Mouse (Mus musculus) embryo, embryonic 9.5 days (tissue): ENCODE results near the gene Pld2.

Experiments used
- DNase-seq: peaks from one replicate; pipeline ENCODE4 v3.0.0-alpha.2; 2017; ENCODE audit errors: extremely low spot score

The Pld2 gene

DNA sequence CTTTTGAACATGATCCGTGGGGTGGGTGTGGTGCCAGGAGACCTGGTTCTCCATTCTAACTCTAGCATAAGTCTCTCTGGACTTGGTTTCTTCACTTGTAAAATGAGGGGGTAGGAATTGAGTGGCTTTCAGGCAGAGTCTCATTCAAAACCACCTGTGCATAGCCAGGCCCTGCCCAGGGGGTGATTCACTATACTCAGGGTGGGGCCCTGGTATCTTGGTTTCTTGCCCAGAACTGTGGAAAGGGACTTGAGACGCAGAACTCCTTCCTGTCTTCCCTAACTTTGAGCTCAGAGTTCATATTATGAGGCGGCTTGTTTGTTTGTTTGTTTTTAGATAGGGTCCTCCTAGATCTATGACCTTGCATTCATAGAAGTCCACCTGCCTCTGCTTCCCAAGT is 37.3 kb downstream of the Pld2 start:
- no peak for DNase-seq

DNA sequence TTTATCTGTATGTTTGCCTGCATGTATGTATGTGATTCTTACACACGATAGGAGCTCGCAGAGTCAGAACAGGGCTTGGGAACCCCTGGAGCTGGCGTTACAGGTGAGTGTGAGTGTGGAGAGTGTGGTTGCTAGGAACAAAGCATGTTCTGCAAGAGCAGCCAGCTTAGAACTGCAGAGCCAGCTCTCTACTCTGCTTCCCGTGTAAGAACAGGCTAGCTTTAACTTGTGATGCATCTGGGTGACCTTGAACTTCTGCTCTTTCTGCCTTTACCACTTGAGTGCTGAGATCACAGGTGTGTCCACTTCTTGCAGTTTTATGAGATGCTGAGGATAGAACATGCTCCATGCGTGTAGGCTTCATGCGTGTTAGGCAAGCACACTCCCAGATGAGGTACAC is 39.1 kb downstream of the Pld2 start:
- no peak for DNase-seq

DNA sequence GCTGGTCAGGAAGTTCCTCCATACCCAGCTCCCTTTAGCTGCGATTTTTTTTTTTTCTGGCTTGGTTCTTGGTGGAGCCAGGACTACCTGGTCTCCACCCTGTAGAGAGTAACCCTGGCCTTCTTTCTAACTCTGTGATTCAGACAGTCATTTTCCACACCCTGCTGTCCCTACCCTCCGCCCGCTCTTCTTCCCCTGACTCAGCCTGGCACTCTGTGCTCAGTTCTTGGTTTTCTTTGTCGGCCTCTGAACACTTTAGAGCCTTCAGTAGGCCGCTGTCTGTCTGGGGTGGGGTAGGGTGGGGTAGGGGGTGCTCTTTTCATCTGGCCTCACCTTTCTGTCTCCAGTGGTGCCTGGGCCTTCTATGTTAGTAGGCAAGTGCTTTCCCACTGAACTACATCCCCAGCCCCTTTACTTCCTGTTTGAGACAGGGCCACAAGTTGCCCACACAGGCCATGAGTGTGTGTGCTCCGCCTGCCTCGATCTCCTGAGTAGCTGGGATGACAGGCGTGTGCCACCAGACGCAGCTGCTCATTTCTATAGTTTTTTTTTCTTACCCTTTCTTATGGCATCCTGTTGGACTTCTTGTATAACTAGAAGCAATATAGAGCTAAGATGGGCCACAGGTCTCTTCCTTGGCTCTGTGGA is 40.0 kb downstream of the Pld2 start:
- DNase-seq = no peak

DNA sequence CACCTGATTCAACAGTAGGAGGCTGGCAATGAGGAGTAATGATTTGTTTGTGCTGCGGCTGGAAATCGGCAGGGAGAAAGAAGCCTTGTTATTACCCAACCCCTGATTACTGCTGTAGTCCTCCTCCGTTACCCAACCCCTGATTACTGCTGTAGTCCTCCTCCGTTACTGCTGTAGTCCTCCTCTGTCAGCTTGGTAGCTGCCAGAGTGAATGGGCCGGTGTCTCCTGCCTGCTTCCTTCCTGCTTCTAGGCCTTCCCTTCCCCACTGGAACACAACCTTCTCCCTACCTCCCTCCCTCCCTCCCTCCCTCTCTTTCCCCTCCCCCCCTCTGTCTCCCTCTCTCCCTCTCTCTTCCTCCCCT is 40.5 kb downstream of the Pld2 start:
- no peak for DNase-seq

DNA sequence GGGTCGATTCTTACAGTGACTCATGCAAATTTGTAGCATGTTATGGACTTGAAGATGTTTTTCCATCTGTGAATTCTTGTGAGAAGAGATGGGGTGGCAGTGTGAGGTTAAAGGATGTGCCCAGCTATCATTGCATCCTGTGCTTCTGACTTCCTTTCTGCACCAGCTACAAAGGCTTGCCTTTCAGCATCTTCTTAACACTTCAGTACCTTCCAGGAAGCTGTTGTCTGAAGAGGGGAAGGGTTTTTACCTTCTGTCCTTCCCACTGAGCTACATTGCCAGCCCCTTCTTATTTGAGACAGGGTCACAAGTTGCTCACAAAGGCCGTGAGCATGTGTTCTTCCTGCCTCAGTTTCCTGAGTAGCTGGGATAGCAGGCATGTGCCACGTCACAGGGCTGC is 41.1 kb downstream of the Pld2 start:
- no peak for DNase-seq

DNA sequence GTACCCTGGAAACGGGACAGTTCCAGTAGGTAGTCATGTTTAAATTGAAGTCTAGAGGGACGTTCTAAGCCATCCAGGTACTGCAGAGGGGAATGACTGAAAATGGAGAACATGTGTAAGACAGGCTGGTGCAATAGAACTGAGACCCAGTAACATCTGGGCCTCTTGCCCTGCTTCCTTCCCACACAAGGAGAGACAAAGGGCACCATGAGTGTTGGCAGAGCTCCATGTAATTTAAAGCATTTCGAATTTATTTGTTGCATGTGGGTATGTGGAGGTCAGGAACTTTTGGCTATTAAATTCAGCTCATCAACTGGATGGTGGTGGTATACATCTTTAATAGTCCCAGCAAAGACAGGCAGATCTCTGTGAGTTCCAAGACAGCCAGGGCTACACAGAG is 42.3 kb downstream of the Pld2 start:
- no peak for DNase-seq

DNA sequence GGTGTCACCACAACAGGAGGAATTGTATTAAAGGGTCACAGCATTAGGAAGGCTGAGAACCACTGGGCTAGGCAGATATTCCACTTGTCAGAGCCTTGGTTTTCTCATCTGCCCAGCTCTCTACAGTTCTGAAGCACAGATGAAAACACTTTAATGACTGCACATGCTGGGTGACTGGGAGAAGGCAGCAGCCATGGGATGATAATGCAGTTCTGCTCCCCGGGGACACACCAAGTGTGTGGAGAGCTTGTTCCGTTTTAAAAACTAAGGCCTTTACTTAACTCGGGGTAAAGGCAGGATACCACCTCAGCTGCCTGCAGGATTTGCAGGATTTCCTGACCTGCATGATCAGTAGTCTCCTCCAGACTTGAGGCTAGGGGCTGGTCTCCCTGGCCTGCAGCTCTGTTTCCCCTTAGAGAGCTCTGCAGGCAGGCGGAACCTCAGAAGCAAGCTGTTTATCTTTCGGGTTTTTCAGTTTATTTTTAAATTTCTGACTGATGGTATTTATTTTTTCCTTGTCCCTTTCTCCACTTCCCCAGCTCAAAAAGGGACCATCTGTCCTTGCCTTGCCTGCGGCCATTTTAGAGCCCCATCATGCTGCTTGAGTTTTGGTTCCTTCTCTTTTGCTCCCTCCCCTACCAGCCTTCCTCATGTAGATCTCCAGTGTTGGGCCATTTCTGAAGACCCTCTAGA is 43.3 kb downstream of the Pld2 start:
- DNase-seq = no peak

DNA sequence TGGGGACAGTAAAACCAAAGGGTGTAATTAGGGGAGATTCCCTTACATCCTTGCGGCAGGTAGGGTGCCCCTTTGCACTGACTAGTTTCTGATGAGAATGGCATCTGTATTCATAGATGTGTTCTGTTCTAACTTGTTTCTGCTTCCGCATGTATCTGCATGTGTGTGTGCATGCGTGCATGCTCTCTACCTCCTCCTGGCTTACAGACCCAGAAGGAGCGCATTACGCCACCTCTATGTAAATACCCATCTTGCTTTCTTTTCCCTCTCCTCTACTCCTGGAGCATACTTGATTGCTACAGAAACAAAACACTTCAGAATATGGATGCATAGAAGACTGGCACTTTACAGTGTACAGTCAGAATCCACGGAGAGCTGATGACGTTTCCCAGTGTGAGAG is 43.9 kb downstream of the Pld2 start:
- DNase-seq = no peak

DNA sequence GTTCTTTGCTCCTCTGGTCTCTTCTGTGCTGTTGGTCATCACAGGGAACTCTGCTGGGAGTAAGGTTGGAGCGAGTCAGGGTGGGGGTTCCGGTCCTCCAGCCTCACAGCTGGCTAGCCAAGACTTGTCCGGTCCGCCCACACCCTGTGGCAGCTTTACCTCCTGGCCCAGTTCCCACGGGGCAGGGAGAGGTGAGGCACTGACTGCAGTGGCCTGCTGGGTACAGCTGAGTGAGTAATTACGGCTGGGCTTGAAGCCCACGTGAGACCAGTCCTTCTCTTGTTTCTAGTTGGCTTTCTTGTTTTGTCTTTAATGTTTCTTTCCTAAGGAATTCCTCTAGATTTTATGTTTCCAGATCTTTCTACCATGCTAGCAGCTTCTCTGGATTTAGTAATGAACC is 45.6 kb downstream of the Pld2 start:
- DNase-seq = no peak

DNA sequence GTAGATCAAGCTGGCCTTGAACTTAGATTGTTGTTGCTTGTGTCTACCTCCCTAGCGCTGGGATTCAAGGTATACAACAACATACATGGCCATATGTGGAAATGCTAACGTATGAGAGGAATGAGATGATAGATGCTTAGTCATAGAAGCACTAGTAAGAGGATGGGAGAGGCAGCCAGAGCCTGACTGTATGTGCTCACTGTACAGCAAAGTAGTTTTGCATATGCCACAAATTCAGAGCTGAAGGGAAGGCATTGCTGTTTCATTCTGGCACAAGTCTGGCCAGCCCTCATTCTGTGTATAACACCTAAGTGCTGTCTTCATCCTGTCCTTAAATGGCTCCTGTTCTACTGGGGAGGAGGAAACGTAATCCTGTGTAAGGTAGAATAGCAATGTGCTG is 46.4 kb downstream of the Pld2 start:
- DNase-seq = no peak

DNA sequence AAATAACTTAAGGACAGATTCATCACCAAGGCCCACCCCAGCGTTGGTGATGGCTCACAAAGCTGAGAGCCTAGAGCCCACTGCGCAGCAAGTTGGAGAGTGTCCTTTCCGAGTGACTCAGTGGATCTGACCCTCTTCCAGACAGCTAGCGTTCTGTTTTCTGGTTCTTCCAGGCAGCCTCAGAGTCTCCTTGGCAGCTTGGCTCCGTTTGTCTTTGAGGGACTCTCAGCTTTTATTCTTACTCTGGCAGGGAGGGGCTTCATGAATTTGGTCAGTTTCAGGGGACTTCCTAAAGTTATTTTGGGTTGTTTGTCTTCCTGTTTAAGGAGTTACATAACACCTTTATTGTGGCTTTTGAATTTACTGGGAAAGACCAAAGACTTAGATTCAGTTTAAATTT is 47.1 kb downstream of the Pld2 start:
- DNase-seq = no peak

DNA sequence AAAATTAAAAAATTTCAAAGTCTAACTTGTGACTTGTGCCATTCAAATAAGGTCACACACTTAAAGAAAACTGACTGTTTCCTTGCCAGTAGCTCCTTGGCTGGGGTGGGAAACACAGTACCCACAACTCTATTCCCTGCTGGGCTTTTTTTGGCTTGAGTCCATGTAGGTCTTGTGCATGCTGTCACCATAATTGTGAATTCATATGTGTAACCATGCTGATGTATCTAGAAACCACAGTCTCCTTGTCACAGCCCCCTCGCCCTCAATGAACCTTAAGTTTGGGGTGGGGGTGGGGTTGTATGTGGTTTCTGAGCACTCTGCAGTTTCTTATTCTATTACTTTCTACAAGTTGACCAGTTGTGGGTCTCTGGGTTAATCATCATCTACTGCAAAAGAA is 51.9 kb downstream of the Pld2 start:
- no peak for DNase-seq

DNA sequence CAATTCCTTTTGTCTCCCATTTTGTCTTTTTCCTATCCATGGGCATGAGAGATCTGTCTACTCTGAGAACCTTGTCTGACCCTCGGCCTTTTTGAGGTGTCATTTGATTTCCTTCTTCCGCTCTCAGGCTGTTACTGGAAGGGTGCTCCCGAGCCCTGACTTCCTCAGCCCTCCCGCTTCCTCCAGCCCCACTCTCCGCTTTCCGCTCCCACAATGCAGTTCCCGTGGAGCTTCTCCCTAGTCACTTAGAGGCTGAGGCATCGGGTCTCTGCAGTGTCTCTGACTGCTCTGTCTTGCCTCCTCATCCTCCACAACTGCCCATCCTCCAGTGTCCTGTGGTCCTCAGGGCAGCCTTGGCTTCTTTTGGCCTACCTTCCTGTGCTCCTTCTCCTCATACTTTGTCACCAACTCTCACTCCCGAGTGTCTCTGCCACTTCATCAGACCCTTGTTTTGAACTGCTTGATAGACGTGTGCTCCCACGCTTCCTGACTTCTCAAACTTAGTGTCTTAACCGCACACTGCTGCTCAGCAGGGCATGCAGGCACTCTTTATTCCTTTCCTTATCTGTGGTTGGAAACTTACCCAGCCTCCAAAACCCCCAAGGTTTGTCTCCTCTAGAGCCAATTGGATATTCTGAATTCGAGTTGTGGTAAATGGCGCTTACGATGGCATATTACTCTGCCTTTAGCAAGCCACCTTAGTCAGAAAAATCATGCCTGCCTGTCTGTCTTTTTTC is 54.6 kb downstream of the Pld2 start:
- no peak for DNase-seq

DNA sequence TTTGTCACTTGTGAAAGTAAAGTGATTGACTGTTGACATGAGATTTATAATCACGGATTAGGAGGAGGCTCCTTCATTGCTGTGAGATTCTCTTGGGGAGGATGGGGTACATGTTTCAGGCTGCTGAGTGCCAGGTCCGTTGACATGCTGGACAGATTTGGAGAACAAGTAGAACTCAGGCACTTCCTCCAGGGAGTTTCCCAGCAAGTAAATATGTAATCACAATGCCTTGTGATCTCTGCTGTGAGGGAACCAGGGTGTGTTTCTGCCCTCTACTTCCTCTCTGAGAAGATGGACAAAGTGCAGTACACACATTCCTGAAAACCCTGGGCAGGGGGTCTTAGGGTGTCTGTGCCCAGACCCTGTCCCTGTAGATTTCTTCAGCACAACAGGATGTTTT is 55.8 kb downstream of the Pld2 start:
- no peak for DNase-seq

DNA sequence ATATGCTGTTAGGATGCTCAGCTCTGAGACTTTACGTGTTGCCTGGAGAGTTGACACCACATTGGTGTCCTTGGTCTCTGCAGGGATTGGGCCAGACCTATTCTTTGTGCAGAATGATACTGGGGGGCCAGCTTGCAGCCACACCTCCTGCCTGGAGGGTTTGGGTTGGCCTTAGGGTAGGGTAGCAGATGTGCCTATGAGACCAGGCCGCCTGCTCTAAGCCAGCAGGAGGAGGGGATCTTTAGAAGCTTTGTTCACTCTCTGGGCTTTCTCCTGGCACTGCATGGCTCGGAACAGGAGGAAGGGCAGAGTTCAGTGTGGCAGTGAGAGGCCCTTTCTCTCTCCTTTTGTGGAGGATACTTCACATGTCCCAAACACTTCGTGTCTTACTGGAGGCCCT is 56.2 kb downstream of the Pld2 start:
- DNase-seq = no peak

DNA sequence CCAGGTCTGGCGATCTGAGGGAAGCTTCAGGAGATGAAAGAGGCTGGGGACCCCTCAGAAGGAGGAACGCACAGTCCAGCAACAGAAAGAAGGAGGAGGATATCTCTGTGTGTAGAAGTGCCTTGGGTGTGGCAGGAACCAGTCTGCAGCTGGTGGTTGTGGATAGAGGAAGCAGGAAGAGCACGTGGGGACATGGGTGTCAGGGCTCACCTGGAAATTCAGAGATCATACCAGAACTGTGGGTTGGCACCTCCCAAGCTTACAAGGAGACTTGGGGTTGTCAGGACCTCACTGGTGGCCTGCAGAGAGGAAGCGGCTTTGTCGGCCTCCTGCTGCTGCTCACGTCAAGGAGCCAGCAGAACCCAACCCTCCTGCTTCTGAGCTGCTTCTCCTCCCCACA is 57.4 kb downstream of the Pld2 start:
- no peak for DNase-seq

DNA sequence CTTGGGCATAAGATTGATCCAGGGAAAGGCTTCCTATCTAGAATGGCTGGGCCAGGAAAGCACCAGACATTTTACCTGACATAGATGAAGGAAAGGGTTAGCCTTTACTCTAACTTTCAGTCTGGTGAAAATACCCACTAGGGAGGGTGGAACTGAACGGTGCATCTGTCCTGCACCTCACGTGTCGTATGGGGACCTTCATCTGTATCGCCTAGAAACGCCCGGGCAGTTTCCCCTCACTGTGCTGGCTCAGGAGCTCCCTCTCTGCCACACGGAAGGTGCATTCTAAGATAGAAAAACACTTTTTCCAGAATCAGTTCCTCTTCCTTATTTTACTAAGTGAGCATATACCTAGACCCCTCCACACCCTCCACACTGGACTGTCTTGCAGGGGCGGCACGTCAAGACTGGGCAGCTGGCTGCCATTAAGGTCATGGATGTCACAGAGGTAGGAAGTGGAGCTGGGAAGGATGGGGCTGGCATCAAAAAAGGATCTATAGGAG is 58.6 kb downstream of the Pld2 start:
- DNase-seq = no peak

DNA sequence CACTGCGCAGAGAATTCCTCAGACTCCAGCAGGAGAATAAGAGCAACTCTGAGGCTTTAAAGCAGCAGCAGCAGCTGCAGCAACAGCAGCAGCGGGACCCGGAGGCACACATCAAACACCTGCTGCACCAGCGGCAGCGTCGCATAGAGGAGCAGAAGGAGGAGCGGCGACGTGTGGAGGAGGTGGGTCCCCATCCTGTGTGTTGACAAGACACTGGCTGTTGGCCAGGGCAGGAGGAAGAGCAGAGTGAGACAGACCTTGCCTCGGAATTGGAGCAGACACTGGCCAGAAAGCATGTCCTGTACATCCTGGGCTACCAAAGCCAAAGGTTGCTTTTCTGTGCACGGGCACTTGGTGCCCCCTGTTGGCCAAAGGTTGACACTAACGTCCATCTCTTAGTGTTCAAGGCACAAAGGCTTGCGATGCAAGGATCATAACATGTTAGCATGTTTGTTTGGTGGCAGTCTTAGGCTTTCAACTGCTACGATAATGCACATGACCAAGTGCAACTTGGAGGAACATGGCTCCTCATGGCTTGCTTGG is 65.2 kb downstream of the Pld2 start:
- peak; percentile 66 for DNase-seq

DNA sequence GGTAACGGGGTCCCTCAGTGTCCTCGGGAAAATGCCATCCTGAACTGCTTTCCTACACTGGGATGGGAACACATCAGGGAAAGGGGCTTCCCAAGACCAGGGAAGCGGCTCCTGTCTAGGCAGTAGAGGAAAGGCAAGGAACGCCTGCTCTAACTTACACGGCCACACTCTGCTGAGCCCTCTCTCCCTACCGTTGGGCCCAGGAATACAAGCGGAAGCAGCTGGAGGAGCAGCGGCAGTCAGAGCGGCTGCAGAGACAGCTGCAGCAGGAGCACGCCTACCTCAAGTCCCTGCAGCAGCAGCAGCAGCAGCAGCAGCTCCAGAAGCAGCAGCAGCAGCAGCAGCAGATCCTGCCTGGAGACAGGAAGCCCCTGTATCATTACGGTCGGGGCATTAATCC is 66.9 kb downstream of the Pld2 start:
- DNase-seq = no peak

DNA sequence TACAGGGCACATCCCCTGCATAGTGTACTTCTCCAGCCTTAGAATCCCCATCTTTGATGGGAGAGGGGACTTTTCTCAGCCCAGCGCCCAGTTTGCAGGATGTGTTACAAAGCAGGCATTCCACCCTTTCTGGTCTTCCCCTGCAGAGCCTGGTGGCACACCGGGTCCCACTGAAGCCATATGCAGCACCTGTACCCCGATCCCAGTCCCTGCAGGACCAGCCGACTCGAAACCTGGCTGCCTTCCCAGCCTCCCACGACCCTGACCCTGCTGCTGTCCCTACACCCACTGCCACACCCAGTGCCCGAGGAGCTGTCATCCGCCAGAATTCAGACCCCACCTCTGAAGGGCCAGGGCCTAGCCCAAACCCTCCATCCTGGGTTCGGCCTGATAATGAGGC is 67.7 kb downstream of the Pld2 start:
- no peak for DNase-seq
